Mouse (Mus musculus) MEL (cell line): ENCODE results near the gene Shmt1. TPM values are rescaled to one million over a fixed set of nuclear protein-coding genes. Genes with fewer than 3 reads are reported as not detected.

Experiments used
- DNase-seq: peaks from one replicate; pipeline ENCODE4 v3.0.0; 2011; ENCODE audit warnings: low read depth, low spot score
- H3K27ac ChIP-seq: 2 replicates; pipeline ENCODE4 v1.5.1; 2012; ENCODE audit warnings: low read depth, mild to moderate bottlenecking, control low read depth, low read length, moderate library complexity; ENCODE audit not compliant: control insufficient read depth
- H3K27me3 ChIP-seq, 2 experiments: fragments of 150-350 bp in 1 of 2; sonication (generic) in 1 of 2; 2 replicates each; pipeline ENCODE4 v1.6.1; 2012; ENCODE audit warnings: low read length in 2 of 2, mild to moderate bottlenecking in 2 of 2, improper control_type of control experiment in 1 of 2, moderate library complexity in 1 of 2; ENCODE audit not compliant: insufficient read depth in 2 of 2, control insufficient read depth in 1 of 2
- H3K36me3 ChIP-seq, 2 experiments: 2 replicates each; pipeline ENCODE4 v1.6.1; 2012 to 2014; ENCODE audit warnings: low read length in 2 of 2, improper control_type of control experiment in 1 of 2, inconsistent platforms in 1 of 2, mild to moderate bottlenecking in 1 of 2; ENCODE audit not compliant: insufficient read depth in 2 of 2, control insufficient read depth in 1 of 2
- H3K4me1 ChIP-seq, 2 experiments: fragments of 150-350 bp in 1 of 2; sonication (generic) in 1 of 2; 2 replicates each; pipeline ENCODE4 v1.6.1; 2012; ENCODE audit warnings: low read length in 2 of 2, improper control_type of control experiment in 1 of 2, mild to moderate bottlenecking in 1 of 2; ENCODE audit not compliant: insufficient read depth in 2 of 2, control insufficient read depth in 1 of 2
- H3K4me3 ChIP-seq, 2 experiments: fragments of 150-350 bp in 1 of 2; sonication (generic) in 1 of 2; 2 replicates each; pipeline ENCODE4 v1.5.1; 2012; ENCODE audit warnings: low read depth in 2 of 2, low read length in 2 of 2, mild to moderate bottlenecking in 2 of 2, moderate library complexity in 2 of 2, control low read depth in 1 of 2, improper control_type of control experiment in 1 of 2; ENCODE audit not compliant: control insufficient read depth in 1 of 2, insufficient read depth in 1 of 2
- H3K79me2 ChIP-seq: 2 replicates; pipeline ENCODE4 v1.6.1; 2012; ENCODE audit warnings: mild to moderate bottlenecking, low read length, moderate library complexity; ENCODE audit not compliant: control insufficient read depth, poor library complexity, insufficient read depth
- H3K9ac ChIP-seq: 2 replicates; pipeline ENCODE4 v1.6.1; 2012; ENCODE audit warnings: low read depth, mild to moderate bottlenecking, control low read depth, low read length, moderate library complexity; ENCODE audit not compliant: control insufficient read depth, poor library complexity, severe bottlenecking
- H3K9me3 ChIP-seq: fragments of 150-350 bp; sonication (generic); replicated peaks from 2 replicates; pipeline ENCODE4 v1.6.1; 2012; ENCODE audit warnings: mild to moderate bottlenecking, low read length, improper control_type of control experiment, moderate library complexity; ENCODE audit not compliant: insufficient read depth
- BHLHE40 ChIP-seq: IDR thresholded peaks from 2 replicates; pipeline ENCODE4 v1.6.1; 2012; ENCODE audit warnings: low read depth, mild to moderate bottlenecking, inconsistent platforms, low read length, improper control_type of control experiment, borderline replicate concordance
- CHD1 ChIP-seq: IDR thresholded peaks from 2 replicates; pipeline ENCODE4 v1.6.1; 2012; ENCODE audit warnings: low read depth, mild to moderate bottlenecking, inconsistent platforms, low read length, improper control_type of control experiment
- CTCF ChIP-seq, 3 experiments: IDR thresholded peaks in 2 of 3; conservative IDR thresholded peaks in 1 of 3; 2 replicates each; pipeline ENCODE4 v1.5.1; 2011 to 2012; ENCODE audit warnings: low read length in 3 of 3, low read depth in 2 of 3, mild to moderate bottlenecking in 2 of 3, improper control_type of control experiment in 1 of 3, inconsistent platforms in 1 of 3, mixed read lengths in 1 of 3, moderate library complexity in 1 of 3; ENCODE audit not compliant: control insufficient read depth in 1 of 3, insufficient read depth in 1 of 3, poor library complexity in 1 of 3, severe bottlenecking in 1 of 3
- E2F4 ChIP-seq: IDR thresholded peaks from 2 replicates; pipeline ENCODE4 v1.6.1; 2011; ENCODE audit warnings: low read depth, low read length, improper control_type of control experiment, borderline replicate concordance
- ELF1 ChIP-seq: IDR thresholded peaks from 2 replicates; pipeline ENCODE4 v1.6.1; 2014; ENCODE audit warnings: low read depth, mild to moderate bottlenecking, inconsistent platforms, low read length, improper control_type of control experiment, moderate library complexity
- EP300 ChIP-seq, 2 experiments: IDR thresholded peaks; 2 replicates each; pipeline ENCODE4 v1.6.1; 2011; ENCODE audit warnings: improper control_type of control experiment in 2 of 2, low read length in 2 of 2, low read depth in 1 of 2, mild to moderate bottlenecking in 1 of 2
- ETS1 ChIP-seq: IDR thresholded peaks from 2 replicates; pipeline ENCODE4 v1.6.1; 2012; ENCODE audit warnings: low read depth, mild to moderate bottlenecking, inconsistent platforms, low read length, improper control_type of control experiment, moderate library complexity
- GABPA ChIP-seq: IDR thresholded peaks from 2 replicates; pipeline ENCODE4 v1.6.1; 2012; ENCODE audit warnings: low read depth, mild to moderate bottlenecking, inconsistent platforms, low read length, improper control_type of control experiment, moderate library complexity
- GATA1 ChIP-seq: IDR thresholded peaks from 2 replicates; pipeline ENCODE4 v1.6.1; 2011; ENCODE audit warnings: low read depth, low read length, improper control_type of control experiment
- HCFC1 ChIP-seq: IDR thresholded peaks from 2 replicates; pipeline ENCODE4 v1.6.1; 2012; ENCODE audit warnings: low read depth, mild to moderate bottlenecking, inconsistent platforms, low read length, improper control_type of control experiment, moderate library complexity
- JUND ChIP-seq: IDR thresholded peaks from 2 replicates; pipeline ENCODE4 v1.6.1; 2011; ENCODE audit warnings: low read depth, mild to moderate bottlenecking, improper control_type of control experiment, low read length
- KAT2A ChIP-seq: conservative IDR thresholded peaks from 2 replicates; pipeline ENCODE4 v1.6.1; 2012; ENCODE audit warnings: low read depth, low read length, improper control_type of control experiment, inconsistent platforms
- MAFK ChIP-seq: IDR thresholded peaks from 2 replicates; pipeline ENCODE4 v1.6.1; 2011; ENCODE audit warnings: low read depth, mild to moderate bottlenecking, low read length, improper control_type of control experiment, borderline replicate concordance
- MAX ChIP-seq: IDR thresholded peaks from 2 replicates; pipeline ENCODE4 v1.6.1; 2011; ENCODE audit warnings: low read length, improper control_type of control experiment
- MAZ ChIP-seq: IDR thresholded peaks from 2 replicates; pipeline ENCODE4 v1.6.1; 2012; ENCODE audit warnings: low read depth, mild to moderate bottlenecking, inconsistent platforms, low read length, improper control_type of control experiment
- MEF2A ChIP-seq: IDR thresholded peaks from 2 replicates; pipeline ENCODE4 v1.6.1; 2014; ENCODE audit warnings: low read depth, mild to moderate bottlenecking, inconsistent platforms, low read length, improper control_type of control experiment; ENCODE audit not compliant: poor library complexity, insufficient replicate concordance, severe bottlenecking; ENCODE audit errors: extremely low read depth
- MXI1 ChIP-seq: IDR thresholded peaks from 2 replicates; pipeline ENCODE4 v1.6.1; 2011; ENCODE audit warnings: mild to moderate bottlenecking, low read depth, low read length, improper control_type of control experiment
- MYB ChIP-seq: IDR thresholded peaks from 2 replicates; pipeline ENCODE4 v1.6.1; 2011; ENCODE audit warnings: mild to moderate bottlenecking, low read depth, low read length, improper control_type of control experiment
- NELFE ChIP-seq: IDR thresholded peaks from 2 replicates; pipeline ENCODE4 v1.6.1; 2011; ENCODE audit warnings: low read depth, low read length, improper control_type of control experiment
- NRF1 ChIP-seq: IDR thresholded peaks from 2 replicates; pipeline ENCODE4 v1.6.1; 2014; ENCODE audit warnings: low read depth, mild to moderate bottlenecking, inconsistent platforms, low read length, improper control_type of control experiment, moderate library complexity; ENCODE audit not compliant: poor library complexity, insufficient read depth, severe bottlenecking
- POLR2A ChIP-seq, 2 experiments: IDR thresholded peaks; 2 replicates each; pipeline ENCODE4 v1.6.1; 2011 to 2012; ENCODE audit warnings: low read length in 2 of 2, mild to moderate bottlenecking in 2 of 2, control low read depth in 1 of 2, improper control_type of control experiment in 1 of 2, low read depth in 1 of 2, moderate library complexity in 1 of 2; ENCODE audit not compliant: control insufficient read depth in 1 of 2, insufficient read depth in 1 of 2, poor library complexity in 1 of 2
- POLR2AphosphoS2 ChIP-seq: IDR thresholded peaks from 2 replicates; pipeline ENCODE4 v1.6.1; 2011; ENCODE audit warnings: low read length, improper control_type of control experiment
- POLR2AphosphoS5 ChIP-seq: IDR thresholded peaks from 2 replicates; pipeline ENCODE4 v1.6.1; 2012; ENCODE audit warnings: low read depth, borderline replicate concordance, mild to moderate bottlenecking, inconsistent platforms, low read length, moderate library complexity, mixed read lengths
- RAD21 ChIP-seq: IDR thresholded peaks from 2 replicates; pipeline ENCODE4 v1.6.1; 2011; ENCODE audit warnings: mild to moderate bottlenecking, low read depth, low read length, improper control_type of control experiment
- RCOR1 ChIP-seq: IDR thresholded peaks from 2 replicates; pipeline ENCODE4 v1.6.1; 2012; ENCODE audit warnings: low read depth, mild to moderate bottlenecking, inconsistent platforms, low read length, improper control_type of control experiment
- SIN3A ChIP-seq: IDR thresholded peaks from 2 replicates; pipeline ENCODE4 v1.6.1; 2012; ENCODE audit warnings: low read length, improper control_type of control experiment, inconsistent platforms
- SMC3 ChIP-seq: IDR thresholded peaks from 2 replicates; pipeline ENCODE4 v1.6.1; 2011; ENCODE audit warnings: low read depth, low read length, improper control_type of control experiment
- TAL1 ChIP-seq: IDR thresholded peaks from 2 replicates; pipeline ENCODE4 v1.6.1; 2012; ENCODE audit warnings: mild to moderate bottlenecking, inconsistent platforms, low read length, moderate library complexity, mixed read lengths
- TBP ChIP-seq: IDR thresholded peaks from 2 replicates; pipeline ENCODE4 v1.8.0; 2011; ENCODE audit warnings: low read depth, low read length, improper control_type of control experiment
- TCF12 ChIP-seq: IDR thresholded peaks from 2 replicates; pipeline ENCODE4 v1.6.1; 2014; ENCODE audit warnings: low read depth, mild to moderate bottlenecking, inconsistent platforms, low read length, improper control_type of control experiment, moderate library complexity
- UBTF ChIP-seq: IDR thresholded peaks from 2 replicates; pipeline ENCODE4 v1.6.1; 2012; ENCODE audit warnings: low read depth, mild to moderate bottlenecking, inconsistent platforms, low read length, improper control_type of control experiment, moderate library complexity, borderline replicate concordance; ENCODE audit not compliant: insufficient read depth
- USF1 ChIP-seq: IDR thresholded peaks from 2 replicates; pipeline ENCODE4 v1.6.1; 2014; ENCODE audit warnings: low read depth, mild to moderate bottlenecking, inconsistent platforms, low read length, improper control_type of control experiment, moderate library complexity
- USF2 ChIP-seq, 2 experiments: IDR thresholded peaks; 2 replicates each; pipeline ENCODE4 v1.6.1; 2011 to 2012; ENCODE audit warnings: improper control_type of control experiment in 2 of 2, low read length in 2 of 2, borderline replicate concordance in 1 of 2, inconsistent platforms in 1 of 2, low read depth in 1 of 2, mild to moderate bottlenecking in 1 of 2; ENCODE audit not compliant: insufficient read depth in 1 of 2
- ZC3H11A ChIP-seq: IDR thresholded peaks from 2 replicates; pipeline ENCODE4 v1.6.1; 2012; ENCODE audit warnings: low read depth, mild to moderate bottlenecking, inconsistent platforms, low read length, improper control_type of control experiment
- ZKSCAN1 ChIP-seq: IDR thresholded peaks from 2 replicates; pipeline ENCODE4 v1.6.1; 2012; ENCODE audit warnings: low read depth, mild to moderate bottlenecking, inconsistent platforms, low read length, improper control_type of control experiment, moderate library complexity
- ZNF384 ChIP-seq: IDR thresholded peaks from 2 replicates; pipeline ENCODE4 v1.6.1; 2012; ENCODE audit warnings: low read depth, mild to moderate bottlenecking, inconsistent platforms, low read length, improper control_type of control experiment
- polyA plus RNA-seq, 2 experiments: library from polyadenylated mRNA; stranded (reverse) in 1 of 2; unstranded in 1 of 2; fragments of >175 nt in 1 of 2; fragments of >200 nt in 1 of 2; gene quantifications; 2 replicates each; pipeline versions ENCODE4 v1.2.1 to v1.2.4; 2012; ENCODE audit warnings: low replicate concordance in 2 of 2, low read depth in 1 of 2; ENCODE audit not compliant: insufficient read length in 2 of 2, insufficient read depth in 1 of 2, missing spikeins in 1 of 2
- total RNA-seq: library from RNA; depleted of rRNA; stranded (reverse); fragments of 300-350 nt; gene quantifications from 2 replicates; pipeline ENCODE4 v1.2.3, GENCODE M21; 2012

The Shmt1 gene
- total and polyA plus RNA-seq, 3 experiments = 55.3 to 71.4 TPM; not detected in 1

GRCm38 (mm10) chr11:60808286-60809070 is 3.0 kb downstream of the Shmt1 start:
- no peak overlapping the region for H3K4me3 ChIP-seq
- peaks cover 0 to 34% of the 10 kb centered on the region in 2 experiments; a peak in 3 of 4 replicates for H3K4me1 ChIP-seq
- H3K9ac ChIP-seq = no peak overlapping the region
- TF ChIP-seq NRF1 = no peak
- no peak for TF ChIP-seq ZKSCAN1
- peak; percentile 72 for TF ChIP-seq MXI1
- peak; percentile 82; the same call in 1 of the 2 replicates for TF ChIP-seq SIN3A
- no peak for TF ChIP-seq POLR2A (IDR thresholded peaks at IDR 0.05; ENCODE audit: control insufficient read depth in 1 of 2, insufficient read depth in 1 of 2, low read depth in 1 of 2, low read length in 2 of 2, poor library complexity in 1 of 2)
- TF ChIP-seq POLR2AphosphoS2 = no peak
- TF ChIP-seq RCOR1 = peak; percentile 95
- TF ChIP-seq EP300 (IDR thresholded peaks at IDR 0.05; ENCODE audit: low read depth in 1 of 2, low read length in 2 of 2) = peak; percentile 67 to 74
- no peak for TF ChIP-seq E2F4
- no peak for TF ChIP-seq ZC3H11A
- no peak for TF ChIP-seq MAZ
- TF ChIP-seq NELFE = no peak
- TF ChIP-seq GATA1 = peak; percentile 87
- peak; percentile 91 for TF ChIP-seq ETS1
- no peak for TF ChIP-seq GABPA
- no peak for TF ChIP-seq TBP
- TF ChIP-seq TAL1 = peak; percentile 86
- TF ChIP-seq MYB = no peak
- TF ChIP-seq CHD1 = no peak
- TF ChIP-seq POLR2AphosphoS5 = no peak
- no peak for TF ChIP-seq MEF2A
- no peak for TF ChIP-seq JUND
- 0 out of 2 replicates have a peak, but pooled peaks have one; percentile 22 for TF ChIP-seq BHLHE40
- no peak for TF ChIP-seq SMC3
- no peak for TF ChIP-seq RAD21
- TF ChIP-seq ZNF384 = peak; percentile 49; the same call in 1 of the 2 replicates
- TF ChIP-seq ELF1 = no peak
- TF ChIP-seq USF1 = no peak
- no peak for TF ChIP-seq HCFC1
- TF ChIP-seq KAT2A = no peak
- peak; percentile 76 for TF ChIP-seq TCF12
- no peak for TF ChIP-seq CTCF (IDR thresholded peaks at IDR 0.05 in 2 of 3, conservative IDR thresholded peaks at IDR 0.05 in 1 of 3; ENCODE audit: control insufficient read depth in 1 of 3, insufficient read depth in 1 of 3, low read depth in 2 of 3, low read length in 3 of 3, poor library complexity in 1 of 3, severe bottlenecking in 1 of 3)
- TF ChIP-seq USF2 (IDR thresholded peaks at IDR 0.05; ENCODE audit: borderline replicate concordance in 1 of 2, insufficient read depth in 1 of 2, low read depth in 1 of 2, low read length in 2 of 2) = no peak
- no peak for TF ChIP-seq MAFK
- TF ChIP-seq MAX = peak; percentile 37; the same call in 1 of the 2 replicates
- TF ChIP-seq UBTF = no peak

More at GRCm38 (mm10) chr11:60808286-60809070, 3.0 kb downstream of the Shmt1 start:
- no peaks in the 10 kb centered on the region for H3K9me3 ChIP-seq
- H3K27me3 ChIP-seq = no peaks in the 10 kb centered on the region
- H3K79me2 ChIP-seq = peaks cover 19% of the 10 kb centered on the region
- no peak overlapping the region for H3K27ac ChIP-seq
- peaks cover 2 to 29% of the 10 kb centered on the region in 2 experiments; a peak in 3 of 4 replicates for H3K36me3 ChIP-seq
- peak; percentile 92 for DNase-seq
